In genomic region chr3:79022690-79023089, GRCm38 (mm10) we compare ENCODE assay signal across 28 mouse cellular contexts.
DNase-seq lines count a peak whose midpoint lies in the region; ATAC-seq and TF ChIP-seq lines count a peak whose summit lies in the region.
"Had no signal": no experiment of that assay in that cellular context is flagged by ENCODE, and none has a peak within 500 bp of the region (broad histone marks: within the 10 kb centered on the region; RNA-seq: fewer than 3 reads in every experiment).

No protein-coding gene starts in this region.

- H3K4me3 ChIP-seq in embryonic facial prominence, embryonic 14.5 days (ENCODE audit: low read depth, low read length) = no peak overlapping the region
- H3K4me3 ChIP-seq in embryonic facial prominence, embryonic 10.5 days = no peak overlapping the region
- no peak overlapping the region for H3K4me3 ChIP-seq in heart, embryonic 10.5 days
- H3K4me3 ChIP-seq in midbrain, embryonic 11.5 days (ENCODE audit: low read depth, low read length) = no peak overlapping the region
- H3K4me3 ChIP-seq in midbrain, embryonic 13.5 days (replicated peaks) = no peak overlapping the region
- no peak overlapping the region for H3K4me3 ChIP-seq in midbrain, postnatal 0 days (ENCODE audit: low read depth, low read length)
- H3K4me3 ChIP-seq: embryonic facial prominence, embryonic 15.5 days; heart, adult 2 months; heart, embryonic 13.5 days; limb, embryonic 13.5 days; lung, embryonic 15.5 days; neural tube, embryonic 13.5 days had no signal

- no peak overlapping the region for H3K4me2 ChIP-seq in embryonic facial prominence, embryonic 14.5 days (ENCODE audit: low read depth, low read length)
- H3K4me2 ChIP-seq in midbrain, embryonic 11.5 days = no peak overlapping the region
- H3K4me2 ChIP-seq in midbrain, embryonic 13.5 days (replicated peaks) = no peak overlapping the region
- no peak overlapping the region for H3K4me2 ChIP-seq in midbrain, postnatal 0 days (ENCODE audit: low read depth, low read length, poor library complexity, severe bottlenecking)
- H3K4me2 ChIP-seq: embryonic facial prominence, embryonic 15.5 days; heart, embryonic 13.5 days; limb, embryonic 13.5 days; liver, embryonic 11.5 days; lung, embryonic 15.5 days; neural tube, embryonic 13.5 days had no signal

- no peak for DNase-seq in embryonic facial prominence, embryonic 14.5 days (ENCODE audit: low spot score)
- no peak for DNase-seq in embryonic facial prominence, embryonic 10.5 days (ENCODE audit: low spot score)
- DNase-seq in heart, embryonic 10.5 days (ENCODE audit: low spot score) = no peak
- DNase-seq in heart, postnatal 25 days (ENCODE audit: low spot score) = no peak
- no peak for DNase-seq in midbrain, embryonic 11.5 days (ENCODE audit: low spot score, missing footprints)
- no peak for DNase-seq in midbrain, postnatal 0 days (ENCODE audit: low spot score)
- DNase-seq in adrenal gland, postnatal 4 days (ENCODE audit: low spot score in 2 of 2) = no peak
- DNase-seq: adrenal gland, adult 8-10 months; cerebellum, adult 11-12 months; cerebellum, adult 9-11 months; heart, adult 2 months; heart, postnatal 10 days; kidney, adult 9 months; kidney, postnatal 10 days; layer of hippocampus, adult 9-11 months; thymus, adult 18-20 months; thymus, postnatal 36 days had no signal

- no peak for TF ChIP-seq CTCF in midbrain, postnatal 0 days (IDR thresholded peaks at IDR 0.05)

- intact Hi-C loops in heart, postnatal 25 days (cut with DNase I) = loop anchor here (5.0 kb wide), 1 partner anchor 35 kb away; no protein-coding TSS in a partner anchor

- H3K36me3 ChIP-seq in embryonic facial prominence, embryonic 14.5 days (ENCODE audit: control insufficient read depth, insufficient read depth, low read length) = no peaks in the 10 kb centered on the region
- no peaks in the 10 kb centered on the region for H3K36me3 ChIP-seq in embryonic facial prominence, embryonic 10.5 days (replicated peaks)
- no peaks in the 10 kb centered on the region for H3K36me3 ChIP-seq in heart, embryonic 10.5 days
- no peaks in the 10 kb centered on the region for H3K36me3 ChIP-seq in midbrain, embryonic 11.5 days (ENCODE audit: control insufficient read depth, insufficient read depth, low read length)
- no peaks in the 10 kb centered on the region for H3K36me3 ChIP-seq in midbrain, embryonic 13.5 days
- H3K36me3 ChIP-seq in midbrain, postnatal 0 days (ENCODE audit: insufficient read depth, low read length) = no peaks in the 10 kb centered on the region
- H3K36me3 ChIP-seq: embryonic facial prominence, embryonic 15.5 days; G1E; heart, embryonic 13.5 days; limb, embryonic 13.5 days; lung, embryonic 15.5 days; neural tube, embryonic 13.5 days had no signal

- peak; percentile 55; the same call in 1 of the 2 replicates for ATAC-seq in embryonic facial prominence, embryonic 14.5 days (ENCODE audit: low read depth)
- peak; percentile 63; the same call in 1 of the 2 replicates for ATAC-seq in midbrain, embryonic 11.5 days (ENCODE audit: low FRiP score)
- ATAC-seq in midbrain, embryonic 13.5 days = no peak
- no peak for ATAC-seq in midbrain, postnatal 0 days (ENCODE audit: low FRiP score)
- ATAC-seq: intestine, postnatal 0 days had no signal

- H3K27ac ChIP-seq in embryonic facial prominence, embryonic 14.5 days (replicated peaks; ENCODE audit: low read depth, low read length) = no peak overlapping the region
- no peak overlapping the region for H3K27ac ChIP-seq in embryonic facial prominence, embryonic 10.5 days (replicated peaks)
- 0 out of 2 replicates have a peak overlapping the region, but pooled peaks have one; percentile 12 for H3K27ac ChIP-seq in heart, embryonic 10.5 days
- H3K27ac ChIP-seq in midbrain, embryonic 11.5 days (ENCODE audit: low read depth, low read length) = no peak overlapping the region
- no peak overlapping the region for H3K27ac ChIP-seq in midbrain, embryonic 13.5 days
- peak overlapping the region; percentile 66; the same call in 1 of the 2 replicates for H3K27ac ChIP-seq in midbrain, postnatal 0 days (ENCODE audit: low read depth, low read length)
- H3K27ac ChIP-seq: embryonic facial prominence, embryonic 15.5 days; limb, embryonic 13.5 days; lung, embryonic 15.5 days; neural tube, embryonic 13.5 days; stomach, postnatal 0 days had no signal

- H3K4me1 ChIP-seq in embryonic facial prominence, embryonic 14.5 days (ENCODE audit: control insufficient read depth, insufficient read depth, low read length) = no peaks in the 10 kb centered on the region
- 0 out of 2 replicates have a peak, but pooled peaks cover 4% of the 10 kb centered on the region for H3K4me1 ChIP-seq in embryonic facial prominence, embryonic 10.5 days
- H3K4me1 ChIP-seq in heart, embryonic 10.5 days = peaks cover 21% of the 10 kb centered on the region
- no peaks in the 10 kb centered on the region for H3K4me1 ChIP-seq in midbrain, embryonic 11.5 days (ENCODE audit: control insufficient read depth, insufficient read depth, low read length)
- H3K4me1 ChIP-seq in midbrain, embryonic 13.5 days (replicated peaks) = peaks cover 11% of the 10 kb centered on the region
- H3K4me1 ChIP-seq in midbrain, postnatal 0 days (ENCODE audit: insufficient read depth, low read length) = 0 out of 2 replicates have a peak, but pooled peaks cover 6% of the 10 kb centered on the region
- H3K4me1 ChIP-seq: limb, embryonic 13.5 days; lung, embryonic 15.5 days; neural tube, embryonic 13.5 days had no signal

- 0 out of 2 replicates have a peak, but pooled peaks cover 3% of the 10 kb centered on the region for H3K9me3 ChIP-seq in embryonic facial prominence, embryonic 14.5 days (ENCODE audit: control insufficient read depth, low read length)
- H3K9me3 ChIP-seq in embryonic facial prominence, embryonic 10.5 days = no peaks in the 10 kb centered on the region
- H3K9me3 ChIP-seq in heart, embryonic 10.5 days = no peaks in the 10 kb centered on the region
- no peaks in the 10 kb centered on the region for H3K9me3 ChIP-seq in midbrain, embryonic 11.5 days (ENCODE audit: control insufficient read depth, low read length)
- no peaks in the 10 kb centered on the region for H3K9me3 ChIP-seq in midbrain, embryonic 13.5 days
- H3K9me3 ChIP-seq in midbrain, postnatal 0 days (ENCODE audit: low read length) = no peaks in the 10 kb centered on the region
- H3K9me3 ChIP-seq: embryonic facial prominence, embryonic 15.5 days; heart, embryonic 13.5 days; limb, embryonic 13.5 days; lung, embryonic 15.5 days; neural tube, embryonic 13.5 days had no signal

- WGBS in embryonic facial prominence, embryonic 14.5 days = 82% methylated on average over 4 of the region's 4 CpGs
- WGBS in embryonic facial prominence, embryonic 10.5 days = 81% methylated on average over 4 of the region's 4 CpGs
- 61% methylated on average over 4 of the region's 4 CpGs for WGBS in heart, embryonic 10.5 days
- WGBS in midbrain, embryonic 11.5 days = 91% methylated on average over 4 of the region's 4 CpGs
- WGBS in midbrain, embryonic 13.5 days = 71% methylated on average over 4 of the region's 4 CpGs
- WGBS in midbrain, postnatal 0 days = 70% methylated on average over 4 of the region's 4 CpGs

- no peaks in the 10 kb centered on the region for H3K27me3 ChIP-seq in embryonic facial prominence, embryonic 14.5 days (replicated peaks; ENCODE audit: control insufficient read depth, insufficient read depth, low read length)
- H3K27me3 ChIP-seq in embryonic facial prominence, embryonic 10.5 days (replicated peaks; ENCODE audit: low read depth, poor library complexity, severe bottlenecking) = no peaks in the 10 kb centered on the region
- H3K27me3 ChIP-seq in heart, embryonic 10.5 days (ENCODE audit: insufficient read depth, poor library complexity, severe bottlenecking) = no peaks in the 10 kb centered on the region
- no peaks in the 10 kb centered on the region for H3K27me3 ChIP-seq in midbrain, embryonic 11.5 days (ENCODE audit: control insufficient read depth, insufficient read depth, low read length)
- no peaks in the 10 kb centered on the region for H3K27me3 ChIP-seq in midbrain, embryonic 13.5 days
- no peaks in the 10 kb centered on the region for H3K27me3 ChIP-seq in midbrain, postnatal 0 days (ENCODE audit: insufficient read depth, low read length)
- H3K27me3 ChIP-seq: CH12.LX; embryonic facial prominence, embryonic 15.5 days; heart, embryonic 13.5 days; limb, embryonic 13.5 days; lung, embryonic 15.5 days; neural tube, embryonic 13.5 days had no signal

- H3K9ac ChIP-seq in embryonic facial prominence, embryonic 14.5 days (ENCODE audit: low read depth, low read length) = no peak overlapping the region
- H3K9ac ChIP-seq in midbrain, embryonic 11.5 days (ENCODE audit: low read length) = no peak overlapping the region
- no peak overlapping the region for H3K9ac ChIP-seq in midbrain, embryonic 13.5 days (replicated peaks)
- no peak overlapping the region for H3K9ac ChIP-seq in midbrain, postnatal 0 days (replicated peaks; ENCODE audit: low read length, poor library complexity, severe bottlenecking)
- H3K9ac ChIP-seq: embryonic facial prominence, embryonic 15.5 days; heart, embryonic 13.5 days; limb, embryonic 13.5 days; lung, embryonic 15.5 days; neural tube, embryonic 13.5 days had no signal

Comparison
In these comparisons a context has a peak if more than half of its experiments do, and no peak if none do; other contexts are left out.
1. ATAC-seq: peak in embryonic facial prominence, embryonic 14.5 days (single experiment) and midbrain, embryonic 11.5 days (single experiment); none in midbrain, embryonic 13.5 days (single experiment) and midbrain, postnatal 0 days (single experiment).
2. H3K27ac ChIP-seq: peak in heart, embryonic 10.5 days (single experiment) and midbrain, postnatal 0 days (single experiment); none in embryonic facial prominence, embryonic 14.5 days (single experiment), embryonic facial prominence, embryonic 10.5 days (single experiment), midbrain, embryonic 11.5 days (single experiment) and midbrain, embryonic 13.5 days (single experiment).